Mouse (Mus musculus): ENCODE measurements at regions not wholly inside any gene's neighbourhood (a gene's known extent, or its start where the extent isn't known, plus 50 kb on each side); places are given as distances from the start of the nearest gene placed in this dataset.
"Not testable (repeated sequence)": the region's sequence is repeated elsewhere in the genome, so short reads cannot be mapped to it uniquely, and the experiment has no call there.

DNA sequence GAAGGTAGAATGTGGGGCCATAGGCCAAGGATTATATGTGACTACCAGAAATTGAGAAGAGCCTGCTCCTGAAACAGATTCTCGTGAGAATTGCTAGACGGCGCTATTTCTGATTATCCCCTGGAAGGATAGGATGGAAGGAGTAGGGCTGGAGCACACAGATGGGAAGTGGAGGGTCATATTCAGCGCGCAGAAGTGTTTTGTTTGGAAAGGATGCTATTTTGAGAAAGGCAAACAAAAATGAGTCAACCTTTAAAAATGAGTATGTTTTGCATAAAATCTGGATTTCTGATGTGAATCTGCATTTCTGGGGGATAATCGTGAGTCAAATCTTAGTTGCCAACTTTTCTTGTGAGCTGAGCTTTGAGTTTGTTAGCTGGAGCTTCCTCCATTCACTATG is 58.1 kb upstream of the Fshb start:
- H3K4me1 ChIP-seq (ENCODE audit: control insufficient read depth, insufficient read depth, low read length) = no peaks in the 10 kb centered on the region
- TF ChIP-seq CTCF (IDR thresholded peaks at IDR 0.05; ENCODE audit: low read depth, low read length) (no peak), POLR2A (IDR thresholded peaks at IDR 0.05; ENCODE audit: borderline replicate concordance, low read depth, low read length) (no peak)
- H3K27ac ChIP-seq (ENCODE audit: insufficient read depth, low read depth, low read length) = no peak overlapping the region
- no peak overlapping the region for H3K4me3 ChIP-seq (ENCODE audit: insufficient read depth, low read length)

DNA sequence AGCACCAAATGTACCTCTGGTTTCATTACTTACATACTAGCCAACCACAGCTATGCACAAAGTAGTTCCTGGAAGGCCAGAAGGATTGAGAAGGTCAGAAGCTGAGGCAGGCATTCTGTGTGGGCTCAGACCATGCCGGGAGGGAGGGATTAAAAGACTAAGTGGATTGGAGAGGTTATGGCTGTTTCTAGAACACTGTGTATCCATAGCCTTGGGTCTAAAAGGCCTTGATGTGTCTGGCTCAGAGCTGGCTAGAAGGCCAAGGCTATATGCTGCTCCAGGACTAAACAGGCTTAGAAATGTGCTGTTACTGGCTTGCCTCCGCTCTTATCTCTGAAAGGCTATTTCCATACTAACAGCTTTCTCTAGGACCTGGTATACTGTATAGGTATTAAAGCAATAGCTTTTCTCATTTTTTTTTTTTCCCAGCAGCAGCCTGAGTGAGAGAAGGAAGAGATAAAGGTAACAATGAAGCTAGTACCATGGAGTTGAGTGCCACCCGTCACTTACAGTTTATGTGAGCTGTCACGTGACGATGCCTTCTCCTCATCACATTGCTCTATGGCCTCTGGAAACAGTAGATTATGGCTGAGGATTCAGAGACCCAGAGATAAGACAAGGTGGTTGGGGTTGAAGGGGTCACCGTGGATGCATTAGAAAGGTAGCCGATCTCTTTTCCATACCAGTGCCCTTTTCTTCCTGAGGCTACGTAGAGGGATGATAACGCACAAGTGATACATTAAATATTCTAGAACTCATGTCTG is 59.4 kb upstream of the Fshb start:
- Histone ChIP-seq H3K4me1 (ENCODE audit: control insufficient read depth, insufficient read depth, low read length) (no peaks in the 10 kb centered on the region), H3K4me3 (ENCODE audit: insufficient read depth, low read length) (no peak overlapping the region), H3K27ac (ENCODE audit: insufficient read depth, low read depth, low read length) (no peak overlapping the region)
- TF ChIP-seq CTCF (IDR thresholded peaks at IDR 0.05; ENCODE audit: low read depth, low read length) = no peak
- no peak for TF ChIP-seq POLR2A (IDR thresholded peaks at IDR 0.05; ENCODE audit: borderline replicate concordance, low read depth, low read length)

DNA sequence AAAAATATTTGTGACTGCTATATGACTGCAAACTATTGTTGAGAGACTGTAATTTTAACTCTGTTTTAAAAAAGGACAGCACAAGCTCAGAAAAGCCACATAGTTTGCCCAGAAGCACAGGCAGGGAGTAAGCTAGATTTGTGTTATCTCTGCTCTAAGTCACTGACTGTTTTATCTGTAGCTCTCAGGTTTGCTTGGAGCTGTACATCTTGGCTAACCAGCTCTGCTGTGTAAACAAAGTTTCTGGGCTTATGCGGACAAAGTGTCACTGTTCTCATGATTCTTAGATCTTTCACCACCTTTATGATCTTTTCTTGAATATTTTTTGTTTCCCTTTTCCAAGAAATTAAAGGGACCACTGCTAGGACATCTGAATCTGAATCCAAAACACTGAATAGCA is 60.2 kb upstream of the Fshb start:
- no peak overlapping the region for H3K4me3 ChIP-seq (ENCODE audit: insufficient read depth, low read length)
- H3K27ac ChIP-seq (ENCODE audit: insufficient read depth, low read depth, low read length) = no peak overlapping the region
- TF ChIP-seq POLR2A (IDR thresholded peaks at IDR 0.05; ENCODE audit: borderline replicate concordance, low read depth, low read length) (no peak), CTCF (IDR thresholded peaks at IDR 0.05; ENCODE audit: low read depth, low read length) (no peak)
- H3K4me1 ChIP-seq (ENCODE audit: control insufficient read depth, insufficient read depth, low read length) = no peaks in the 10 kb centered on the region

DNA sequence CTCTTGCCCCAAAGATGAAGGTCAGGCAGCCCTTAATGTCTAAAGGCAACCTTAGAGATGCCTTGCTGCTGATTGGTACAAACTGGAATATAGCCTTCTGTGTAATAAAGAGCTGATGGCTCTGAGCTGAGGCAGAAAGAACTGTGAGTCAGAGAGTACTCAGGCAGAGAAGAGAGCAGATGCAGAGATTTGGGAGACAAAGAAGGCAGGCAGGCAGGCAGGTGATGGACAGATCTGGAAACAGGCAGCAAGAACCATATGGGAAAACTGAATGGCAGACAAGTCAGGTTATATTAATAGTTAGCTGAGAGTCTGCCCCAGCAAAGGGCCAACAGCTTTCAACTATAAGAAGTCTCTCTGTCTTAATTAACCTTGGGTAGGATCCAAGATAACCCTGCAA is 73.7 kb upstream of the Fshb start:
- Histone ChIP-seq H3K4me3 (ENCODE audit: insufficient read depth, low read length) (no peak overlapping the region), H3K4me1 (ENCODE audit: control insufficient read depth, insufficient read depth, low read length) (no peaks in the 10 kb centered on the region), H3K27ac (ENCODE audit: insufficient read depth, low read depth, low read length) (no peak overlapping the region)
- TF ChIP-seq CTCF (IDR thresholded peaks at IDR 0.05; ENCODE audit: low read depth, low read length) = no peak
- no peak for TF ChIP-seq POLR2A (IDR thresholded peaks at IDR 0.05; ENCODE audit: borderline replicate concordance, low read depth, low read length)

DNA sequence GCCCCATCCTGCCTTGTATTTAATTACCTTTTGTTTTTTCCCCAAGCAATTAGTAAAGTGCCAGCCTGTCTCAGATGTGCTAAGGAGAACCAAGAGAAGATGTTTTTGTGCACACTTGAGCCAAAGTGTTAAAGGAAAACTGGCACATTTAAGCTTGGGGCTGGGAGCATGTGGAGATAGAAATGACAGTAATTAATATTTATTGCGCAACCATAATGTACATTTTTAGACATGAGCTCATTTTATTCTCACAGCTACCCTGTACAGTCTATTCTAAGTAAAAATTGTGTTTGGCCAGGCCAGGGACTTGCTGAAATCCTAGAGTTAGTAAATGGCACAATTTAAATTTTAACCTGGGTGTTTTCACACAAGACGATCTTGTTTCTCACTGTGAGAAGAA is 89.9 kb upstream of the Fshb start:
- Histone ChIP-seq H3K4me1 (ENCODE audit: control insufficient read depth, insufficient read depth, low read length) (no peaks in the 10 kb centered on the region), H3K27ac (ENCODE audit: insufficient read depth, low read depth, low read length) (no peak overlapping the region), H3K4me3 (ENCODE audit: insufficient read depth, low read length) (no peak overlapping the region)
- no peak for TF ChIP-seq POLR2A (IDR thresholded peaks at IDR 0.05; ENCODE audit: borderline replicate concordance, low read depth, low read length)
- TF ChIP-seq CTCF (IDR thresholded peaks at IDR 0.05; ENCODE audit: low read depth, low read length) = no peak

DNA sequence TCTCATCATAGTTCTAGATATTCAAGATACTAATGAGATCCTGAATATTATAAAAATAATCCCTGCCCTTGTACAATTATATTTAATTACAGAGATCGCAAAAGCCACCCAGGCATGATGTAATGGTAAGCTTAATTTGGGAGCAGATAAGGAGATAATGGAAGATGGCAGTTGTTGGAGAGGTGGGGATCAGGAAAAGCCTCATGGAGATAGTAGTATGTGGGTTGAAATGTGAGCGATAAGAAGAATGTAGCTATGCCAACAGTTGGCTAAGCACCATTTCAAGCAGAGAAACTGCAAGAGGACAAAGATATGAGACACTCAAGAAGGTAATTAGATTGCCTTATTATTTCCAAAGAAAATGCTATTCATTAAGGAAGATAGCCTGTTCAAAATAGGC is 90.4 kb upstream of the Fshb start:
- TF ChIP-seq POLR2A (IDR thresholded peaks at IDR 0.05; ENCODE audit: borderline replicate concordance, low read depth, low read length) = no peak
- no peak for TF ChIP-seq CTCF (IDR thresholded peaks at IDR 0.05; ENCODE audit: low read depth, low read length)

DNA sequence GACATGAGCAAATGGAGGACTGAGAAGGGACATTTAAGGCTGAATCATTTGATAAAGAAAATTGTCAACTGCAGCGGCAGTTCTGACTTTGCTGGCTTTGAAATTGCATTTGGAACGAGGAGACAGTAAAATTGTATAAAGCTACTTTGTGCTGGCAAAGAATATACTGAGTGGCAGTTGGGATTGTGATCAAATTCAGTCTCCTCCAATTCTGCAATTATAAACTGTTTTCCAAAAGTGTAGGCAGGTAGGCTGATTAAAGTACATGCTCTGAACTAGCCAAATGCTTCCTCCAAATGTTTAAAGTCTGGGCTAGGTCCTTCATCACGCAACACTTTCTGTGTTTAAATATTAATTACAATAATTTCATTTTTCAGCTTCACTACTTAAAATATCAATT is 90.9 kb upstream of the Fshb start:
- Histone ChIP-seq H3K4me3 (ENCODE audit: insufficient read depth, low read length) (no peak overlapping the region), H3K4me1 (ENCODE audit: control insufficient read depth, insufficient read depth, low read length) (no peaks in the 10 kb centered on the region), H3K27ac (ENCODE audit: insufficient read depth, low read depth, low read length) (no peak overlapping the region)
- TF ChIP-seq CTCF (IDR thresholded peaks at IDR 0.05; ENCODE audit: low read depth, low read length) (no peak), POLR2A (IDR thresholded peaks at IDR 0.05; ENCODE audit: borderline replicate concordance, low read depth, low read length) (no peak)

More for the DNA sequence above, 90.4 kb upstream of the Fshb start:
- no peaks in the 10 kb centered on the region for H3K4me1 ChIP-seq (ENCODE audit: control insufficient read depth, insufficient read depth, low read length)
- H3K27ac ChIP-seq (ENCODE audit: insufficient read depth, low read depth, low read length) = no peak overlapping the region
- H3K4me3 ChIP-seq (ENCODE audit: insufficient read depth, low read length) = no peak overlapping the region

DNA sequence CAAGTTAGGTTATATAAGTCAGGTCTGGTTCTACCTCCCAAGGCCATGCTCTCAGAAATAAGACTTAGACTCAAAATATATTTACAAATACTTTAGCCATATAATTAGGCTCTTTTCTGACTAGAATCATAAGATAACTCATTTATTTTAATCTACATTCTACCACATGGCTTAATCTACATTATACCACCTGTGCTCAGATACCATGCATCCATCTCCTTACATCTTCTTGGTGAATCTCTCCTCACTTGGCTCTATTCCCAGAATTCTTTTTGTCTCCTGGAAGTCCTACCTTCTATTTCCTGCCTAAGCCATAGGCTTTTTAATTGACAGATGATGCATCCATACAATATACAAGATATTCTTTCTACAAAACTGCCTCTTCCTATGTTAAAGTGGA is 92.4 kb upstream of the Fshb start:
- TF ChIP-seq POLR2A (IDR thresholded peaks at IDR 0.05; ENCODE audit: borderline replicate concordance, low read depth, low read length) (no peak), CTCF (IDR thresholded peaks at IDR 0.05; ENCODE audit: low read depth, low read length) (no peak)
- Histone ChIP-seq H3K4me3 (ENCODE audit: insufficient read depth, low read length) (no peak overlapping the region), H3K27ac (ENCODE audit: insufficient read depth, low read depth, low read length) (no peak overlapping the region), H3K4me1 (ENCODE audit: control insufficient read depth, insufficient read depth, low read length) (no peaks in the 10 kb centered on the region)

DNA sequence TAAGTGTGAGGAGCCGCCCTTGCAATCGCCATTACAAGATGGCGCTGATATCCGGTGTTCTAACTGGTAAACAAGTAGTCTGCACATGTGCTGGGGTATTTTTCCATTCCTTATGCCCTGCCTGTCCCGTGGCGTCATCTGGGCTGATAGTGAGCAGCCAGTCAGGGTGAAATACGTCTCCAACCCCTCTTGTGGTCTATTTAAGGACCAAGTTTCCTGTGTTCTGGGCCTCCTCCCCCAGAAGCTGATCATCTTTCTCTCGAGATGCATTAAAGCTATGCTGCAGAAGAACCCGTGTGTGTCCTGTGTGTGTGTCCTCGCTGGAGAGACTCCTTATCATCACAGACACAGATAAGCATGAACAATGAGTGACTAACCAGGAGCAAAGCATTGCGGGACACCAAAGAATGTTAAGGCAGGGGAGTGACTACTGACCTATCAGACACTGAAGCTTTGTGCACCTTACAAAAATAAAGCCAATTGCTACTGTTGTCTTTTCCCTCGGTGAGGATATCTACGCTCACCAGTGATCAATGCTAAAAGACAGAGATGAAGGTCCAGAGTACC is 99.5 kb upstream of the Fshb start:
- not testable (repeated sequence) for H3K4me3 ChIP-seq (ENCODE audit: insufficient read depth, low read length); H3K27ac ChIP-seq (ENCODE audit: insufficient read depth, low read depth, low read length); H3K4me1 ChIP-seq (ENCODE audit: control insufficient read depth, insufficient read depth, low read length)

DNA sequence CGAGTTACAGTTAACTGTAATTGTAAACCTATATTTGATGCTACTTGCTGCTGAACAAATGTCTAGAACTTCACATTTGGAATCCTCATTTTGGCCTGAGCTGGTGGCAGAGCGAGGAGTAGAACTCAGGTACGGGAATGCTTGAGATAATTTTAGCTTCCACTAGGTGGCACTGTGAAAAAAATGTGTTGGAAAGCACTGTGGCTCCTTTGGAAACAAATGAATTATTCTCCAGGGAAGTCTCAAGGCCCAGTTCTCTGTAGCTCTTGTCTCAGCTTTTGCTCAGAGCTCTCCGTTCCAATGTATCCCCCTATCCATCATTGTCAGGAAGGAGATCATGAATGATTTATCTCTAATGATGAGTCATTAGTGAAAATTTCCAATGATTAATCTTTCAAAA is 114.7 kb upstream of the Kcna4 start:
- Histone ChIP-seq H3K4me1 (ENCODE audit: control insufficient read depth, insufficient read depth, low read length) (peaks cover 3% of the 10 kb centered on the region), H3K27ac (ENCODE audit: insufficient read depth, low read depth, low read length) (no peak overlapping the region), H3K4me3 (ENCODE audit: insufficient read depth, low read length) (no peak overlapping the region)
- TF ChIP-seq POLR2A (IDR thresholded peaks at IDR 0.05; ENCODE audit: borderline replicate concordance, low read depth, low read length) = no peak
- TF ChIP-seq CTCF (IDR thresholded peaks at IDR 0.05; ENCODE audit: low read depth, low read length) = no peak
